Mouse (Mus musculus): Measurements from ENCODE around the gene Slc12a1.

Slc12a1 gene

GRCm38 (mm10) chr2:125211831-125212510, 59.7 kb downstream of the Slc12a1 start:
- no peak for DNase-seq

GRCm38 (mm10) chr2:125214592-125214991, 62.3 kb downstream of the Slc12a1 start:
- DNase-seq, result peak; percentile 39 to 77

- no peak for DNase-seq
These were observed 65.0 kb downstream of the Slc12a1 start for GRCm38 (mm10) chr2:125217286-125217685.

- DNase-seq, result no peak
These were observed 66.3 kb downstream of the Slc12a1 start for GRCm38 (mm10) chr2:125218566-125218965.

GRCm38 (mm10) chr2:125219268-125219667, 67.0 kb downstream of the Slc12a1 start:
- DNase-seq, result no peak

- DNase-seq, result no peak
These were observed 69.4 kb downstream of the Slc12a1 start for GRCm38 (mm10) chr2:125221673-125222072.

- DNase-seq, result no peak
These were observed 76.4 kb downstream of the Slc12a1 start for GRCm38 (mm10) chr2:125228472-125229409.

GRCm38 (mm10) chr2:125232183-125232582, 79.9 kb downstream of the Slc12a1 start:
- no peak for DNase-seq

- no peak for DNase-seq
These were observed 81.2 kb downstream of the Slc12a1 start for GRCm38 (mm10) chr2:125233537-125233936.

- DNase-seq, result no peak
These were observed 81.7 kb downstream of the Slc12a1 start for GRCm38 (mm10) chr2:125234049-125234448.

GRCm38 (mm10) chr2:125245545-125246285, 93.4 kb downstream of the Slc12a1 start:
- no peak for DNase-seq

GRCm38 (mm10) chr2:125246669-125247068, 94.4 kb downstream of the Slc12a1 start:
- no peak for DNase-seq

- peak; percentile 95 to 96 for DNase-seq
These were observed 95.0 kb downstream of the Slc12a1 start, which contains the start of gene Dut for GRCm38 (mm10) chr2:125247108-125247961. Gene Dut, plus strand, starts transcription at chr2:125247190.

GRCm38 (mm10) chr2:125247962-125248235, 95.6 kb downstream of the Slc12a1 start:
- no peak for DNase-seq

- no peak for DNase-seq
These were observed 96.0 kb downstream of the Slc12a1 start for GRCm38 (mm10) chr2:125248256-125248655.

GRCm38 (mm10) chr2:125249339-125249738, 97.0 kb downstream of the Slc12a1 start:
- DNase-seq, result no peak

GRCm38 (mm10) chr2:125249874-125250273, 97.6 kb downstream of the Slc12a1 start:
- no peak for DNase-seq

- DNase-seq, result no peak
These were observed 99.5 kb downstream of the Slc12a1 start for GRCm38 (mm10) chr2:125251781-125252180.

- DNase-seq, result peak in 1 of 2 experiments; percentile 61
These were observed 100.0 kb downstream of the Slc12a1 start for GRCm38 (mm10) chr2:125252275-125252674.

- no peak for DNase-seq
These were observed 101.4 kb downstream of the Slc12a1 start for GRCm38 (mm10) chr2:125253699-125254098.

GRCm38 (mm10) chr2:125254630-125255029, 102.3 kb downstream of the Slc12a1 start:
- DNase-seq, result no peak

- DNase-seq, result no peak
These were observed 103.6 kb downstream of the Slc12a1 start for GRCm38 (mm10) chr2:125255886-125256285.
